Mouse (Mus musculus): ENCODE data around the gene Ush1g.

- TF ChIP-seq CTCF (IDR thresholded peaks at IDR 0.05; ENCODE audit: low read depth) = no peak
- TF ChIP-seq EP300 (optimal IDR thresholded peaks at IDR 0.05) = no peak
Observed at GRCm38 (mm10) chr11:115317204-115317603, 4.6 kb downstream of the Ush1g start.

Data from stomach, postnatal 0 days (tissue).